Mouse (Mus musculus): ENCODE measurements around the gene Snx22. TPM values are rescaled to one million over a fixed set of nuclear protein-coding genes. Genes with fewer than 3 reads are reported as not detected.

Snx22 gene
- polyA plus RNA-seq, 1 experiment from 2014 or later: 1.1 TPM

- ATAC-seq (replicated peaks; ENCODE audit: low FRiP score, low read depth) (no peak), DNase-seq (ENCODE audit: low spot score) (peak; percentile 29)
- Histone ChIP-seq H3K4me2 (ENCODE audit: low read length) (no peak overlapping the region), H3K27ac (0 out of 2 replicates have a peak overlapping the region, but pooled peaks have one; percentile 40), H3K9me3 (replicated peaks; ENCODE audit: low read length) (no peaks in the 10 kb centered on the region), H3K36me3 (ENCODE audit: insufficient read depth, low read length) (peaks cover 42% of the 10 kb centered on the region), H3K27me3 (ENCODE audit: insufficient read depth, low read length) (no peaks in the 10 kb centered on the region), H3K4me1 (replicated peaks; ENCODE audit: insufficient read depth, low read length) (no peaks in the 10 kb centered on the region), H3K9ac (ENCODE audit: low read depth, low read length) (no peak overlapping the region), H3K4me3 (replicated peaks; ENCODE audit: low read depth, low read length) (no peak overlapping the region)
- WGBS: 73% methylated on average over 8 of the region's 8 CpGs
- no peak for TF ChIP-seq CTCF (IDR thresholded peaks at IDR 0.05; ENCODE audit: low read depth)
Measured at GRCm38 (mm10) chr9:66105168-66105567, 35.6 kb upstream of the Snx22 start.

DNA sequence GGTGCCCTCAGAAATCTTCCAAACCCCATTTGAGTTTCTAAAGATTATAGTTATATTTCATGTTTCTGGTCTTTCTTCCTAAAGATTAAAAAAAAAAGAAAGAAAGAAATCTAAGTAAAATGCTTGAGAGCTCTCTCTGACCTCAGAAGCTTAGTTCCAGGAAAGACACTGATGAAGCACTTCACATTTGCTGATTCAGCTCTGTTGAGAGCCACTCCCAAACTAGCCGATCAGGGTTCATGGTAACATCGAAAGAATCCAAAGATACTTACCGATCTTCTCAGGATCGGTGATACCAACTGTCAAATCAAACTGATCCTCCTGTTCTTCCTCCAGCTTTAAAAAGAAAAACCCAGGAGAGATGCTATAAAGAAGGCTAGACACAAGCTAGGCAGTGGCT lies 35.1 kb upstream of the Snx22 start:
- Histone ChIP-seq H3K4me1 (replicated peaks; ENCODE audit: insufficient read depth, low read length) (no peaks in the 10 kb centered on the region), H3K9me3 (replicated peaks; ENCODE audit: low read length) (no peaks in the 10 kb centered on the region), H3K4me2 (ENCODE audit: low read length) (no peak overlapping the region), H3K4me3 (replicated peaks; ENCODE audit: low read depth, low read length) (no peak overlapping the region), H3K9ac (ENCODE audit: low read depth, low read length) (no peak overlapping the region), H3K36me3 (ENCODE audit: insufficient read depth, low read length) (peaks cover 47% of the 10 kb centered on the region), H3K27ac (no peak overlapping the region), H3K27me3 (ENCODE audit: insufficient read depth, low read length) (no peaks in the 10 kb centered on the region)
- ATAC-seq (replicated peaks; ENCODE audit: low FRiP score, low read depth) (no peak), DNase-seq (ENCODE audit: low spot score) (no peak)
- no peak for TF ChIP-seq CTCF (IDR thresholded peaks at IDR 0.05; ENCODE audit: low read depth)
- WGBS: 82% methylated on average over 4 of the region's 4 CpGs

GRCm38 (mm10) chr9:66102668-66103067 lies 33.1 kb upstream of the Snx22 start:
- 91% methylated on average over 6 of the region's 6 CpGs for WGBS

DNA sequence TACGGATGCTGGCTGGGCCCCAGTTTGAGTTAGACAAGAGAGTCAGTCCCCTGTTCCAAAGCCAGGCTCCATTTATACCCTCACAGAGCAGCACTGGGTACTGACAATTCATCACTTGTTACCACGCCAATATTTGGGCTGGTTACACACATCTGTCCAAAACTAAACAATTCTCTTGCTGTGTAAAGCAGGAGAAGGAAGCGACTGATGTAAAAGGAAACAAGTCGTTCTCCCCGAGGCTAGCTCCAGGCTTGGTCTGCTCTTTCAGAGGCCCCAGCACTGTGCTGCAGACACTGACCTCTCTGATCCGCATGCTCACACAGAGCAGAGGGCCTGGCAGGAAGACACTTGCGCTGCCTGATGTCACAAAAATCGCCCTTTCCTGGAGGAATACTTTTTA lies 32.1 kb upstream of the Snx22 start:
- Histone ChIP-seq H3K27ac (no peak overlapping the region), H3K4me3 (replicated peaks; ENCODE audit: low read depth, low read length) (no peak overlapping the region), H3K27me3 (ENCODE audit: insufficient read depth, low read length) (no peaks in the 10 kb centered on the region), H3K36me3 (ENCODE audit: insufficient read depth, low read length) (peaks cover 60% of the 10 kb centered on the region), H3K4me2 (ENCODE audit: low read length) (no peak overlapping the region), H3K9me3 (replicated peaks; ENCODE audit: low read length) (no peaks in the 10 kb centered on the region), H3K9ac (ENCODE audit: low read depth, low read length) (no peak overlapping the region), H3K4me1 (replicated peaks; ENCODE audit: insufficient read depth, low read length) (no peaks in the 10 kb centered on the region)
- no peak for TF ChIP-seq CTCF (IDR thresholded peaks at IDR 0.05; ENCODE audit: low read depth)
- no peak for DNase-seq (ENCODE audit: low spot score)
- WGBS: 90% methylated on average over 8 of the region's 8 CpGs
- no peak for ATAC-seq (replicated peaks; ENCODE audit: low FRiP score, low read depth)

More at GRCm38 (mm10) chr9:66102668-66103067, 33.1 kb upstream of the Snx22 start:
- no peaks in the 10 kb centered on the region for H3K27me3 ChIP-seq (ENCODE audit: insufficient read depth, low read length)
- H3K4me2 ChIP-seq (ENCODE audit: low read length): no peak overlapping the region
- DNase-seq (ENCODE audit: low spot score) (no peak), ATAC-seq (replicated peaks; ENCODE audit: low FRiP score, low read depth) (no peak)
- no peak overlapping the region for H3K9ac ChIP-seq (ENCODE audit: low read depth, low read length)
- no peaks in the 10 kb centered on the region for H3K4me1 ChIP-seq (replicated peaks; ENCODE audit: insufficient read depth, low read length)
- TF ChIP-seq CTCF (IDR thresholded peaks at IDR 0.05; ENCODE audit: low read depth): no peak
- H3K4me3 ChIP-seq (replicated peaks; ENCODE audit: low read depth, low read length): no peak overlapping the region
- H3K36me3 ChIP-seq (ENCODE audit: insufficient read depth, low read length): peaks cover 55% of the 10 kb centered on the region
- no peak overlapping the region for H3K27ac ChIP-seq
- no peaks in the 10 kb centered on the region for H3K9me3 ChIP-seq (replicated peaks; ENCODE audit: low read length)

GRCm38 (mm10) chr9:66092664-66093063 lies 23.1 kb upstream of the Snx22 start:
- no peak for DNase-seq (ENCODE audit: low spot score)
- Histone ChIP-seq H3K4me3 (replicated peaks; ENCODE audit: low read depth, low read length) (no peak overlapping the region), H3K9me3 (replicated peaks; ENCODE audit: low read length) (no peaks in the 10 kb centered on the region), H3K36me3 (ENCODE audit: insufficient read depth, low read length) (peaks cover 68% of the 10 kb centered on the region), H3K27ac (peak overlapping the region; percentile 60; the same call in 1 of the 2 replicates), H3K4me2 (ENCODE audit: low read length) (no peak overlapping the region), H3K27me3 (ENCODE audit: insufficient read depth, low read length) (no peaks in the 10 kb centered on the region), H3K4me1 (replicated peaks; ENCODE audit: insufficient read depth, low read length) (0 out of 2 replicates have a peak, but pooled peaks cover 3% of the 10 kb centered on the region), H3K9ac (ENCODE audit: low read depth, low read length) (no peak overlapping the region)
- no peak for ATAC-seq (replicated peaks; ENCODE audit: low FRiP score, low read depth)
- no peak for TF ChIP-seq CTCF (IDR thresholded peaks at IDR 0.05; ENCODE audit: low read depth)
- WGBS: 58% methylated on average over 2 of the region's 2 CpGs

DNA sequence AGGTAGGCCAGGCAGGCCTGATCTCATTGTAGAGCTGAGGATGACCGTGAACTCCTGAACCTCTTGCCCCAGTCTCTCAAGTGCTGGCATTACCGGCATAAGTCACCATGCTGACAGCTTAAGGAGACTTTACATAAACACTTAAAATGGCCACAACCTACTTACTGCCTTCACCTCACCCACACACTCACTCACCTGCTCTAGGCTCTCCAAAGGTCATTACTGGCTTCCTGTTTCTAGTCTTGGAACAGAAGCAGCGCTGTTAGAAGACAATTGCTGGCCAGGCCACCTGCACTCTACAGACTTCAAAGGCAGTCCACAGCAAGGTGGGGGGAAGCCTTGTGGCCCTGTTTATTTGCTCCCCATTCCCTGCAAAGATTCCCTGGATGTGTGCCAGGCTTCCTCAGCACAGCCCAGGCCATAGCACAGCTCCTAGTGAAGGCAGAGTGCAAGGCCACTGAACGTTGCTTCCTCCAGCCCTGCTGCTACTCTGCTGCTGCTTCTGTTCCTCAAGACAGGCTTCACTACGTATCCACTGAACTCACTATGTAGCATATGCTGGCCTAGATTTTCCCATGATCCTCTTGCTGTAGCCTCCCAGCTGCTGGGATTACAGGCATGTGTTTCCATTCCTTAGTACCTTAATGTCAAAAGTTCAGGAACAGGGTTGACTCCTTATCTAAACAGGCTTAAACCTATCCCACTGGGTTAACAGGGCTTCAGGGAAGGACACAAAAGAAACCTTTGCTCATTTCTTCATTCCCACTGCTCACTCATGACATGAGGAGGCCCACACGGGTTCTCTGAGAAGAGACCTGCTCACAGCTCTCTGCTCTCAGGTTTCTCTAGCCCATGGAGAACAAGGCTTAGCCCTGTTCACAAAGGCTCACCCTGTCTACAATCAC lies 22.1 kb upstream of the Snx22 start:
- no peaks in the 10 kb centered on the region for H3K27me3 ChIP-seq (ENCODE audit: insufficient read depth, low read length)
- H3K27ac ChIP-seq: peak overlapping the region; percentile 60
- ATAC-seq (replicated peaks; ENCODE audit: low FRiP score, low read depth) (no peak), DNase-seq (ENCODE audit: low spot score) (no peak)
- no peak overlapping the region for H3K4me2 ChIP-seq (ENCODE audit: low read length)
- no peak overlapping the region for H3K4me3 ChIP-seq (replicated peaks; ENCODE audit: low read depth, low read length)
- no peak for TF ChIP-seq CTCF (IDR thresholded peaks at IDR 0.05; ENCODE audit: low read depth)
- 57% methylated on average over 6 of the region's 6 CpGs for WGBS
- 0 out of 2 replicates have a peak, but pooled peaks cover 3% of the 10 kb centered on the region for H3K4me1 ChIP-seq (replicated peaks; ENCODE audit: insufficient read depth, low read length)
- H3K9me3 ChIP-seq (replicated peaks; ENCODE audit: low read length): no peaks in the 10 kb centered on the region
- H3K36me3 ChIP-seq (ENCODE audit: insufficient read depth, low read length): peaks cover 68% of the 10 kb centered on the region
- H3K9ac ChIP-seq (ENCODE audit: low read depth, low read length): no peak overlapping the region

Data from kidney, postnatal 0 days (tissue).